Mouse (Mus musculus) hindlimb bud, embryonic 11.5 days (tissue): ENCODE results near the gene Atxn2l.

ENCODE experiments used
- DNase-seq: peaks from one replicate; pipeline ENCODE4 v3.0.0-alpha.2; 2012; ENCODE audit warnings: low read depth, low spot score; ENCODE audit errors: extremely low spot score

Gene Atxn2l

DNA sequence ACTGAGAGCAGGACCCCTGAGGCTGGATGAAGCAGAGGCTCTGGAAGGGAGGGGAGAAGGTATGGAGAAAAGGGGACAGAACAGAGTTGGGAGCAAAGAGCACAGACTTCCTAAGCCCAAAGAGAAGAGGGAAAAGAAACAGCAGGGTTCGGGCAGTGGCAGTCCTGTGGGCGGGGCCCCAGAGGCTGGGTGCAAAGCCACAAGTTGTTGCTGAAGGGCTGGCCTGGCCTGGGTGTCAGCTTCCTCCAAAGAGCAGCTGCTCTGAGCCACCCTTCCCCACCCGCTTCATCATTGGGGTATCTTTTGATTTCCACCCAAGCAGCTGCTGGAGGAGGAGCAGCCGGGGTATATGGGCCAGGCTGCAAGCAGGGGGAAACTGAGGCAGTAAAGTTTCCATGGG is 39.1 kb downstream of the Atxn2l start:
- DNase-seq: no peak

DNA sequence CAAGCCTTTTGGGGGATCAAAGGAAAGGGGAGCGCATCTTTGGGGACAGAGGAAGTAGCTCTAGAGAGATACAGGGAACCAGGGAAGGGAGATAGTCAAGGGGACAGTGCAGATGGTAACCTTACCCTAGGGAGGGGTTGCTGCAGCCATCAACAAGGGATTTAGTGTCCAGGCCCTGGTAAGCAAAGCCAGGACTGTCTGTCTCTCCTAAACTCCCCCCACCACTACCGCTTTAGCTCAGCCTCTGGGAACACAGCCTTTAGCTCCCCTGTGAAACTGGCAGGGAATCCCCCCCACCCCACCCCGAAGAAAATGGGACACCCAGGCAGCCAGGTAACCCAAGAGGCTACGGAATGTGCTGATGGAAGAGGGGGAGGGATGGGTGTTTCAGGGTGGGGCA is 39.7 kb downstream of the Atxn2l start:
- DNase-seq: no peak

DNA sequence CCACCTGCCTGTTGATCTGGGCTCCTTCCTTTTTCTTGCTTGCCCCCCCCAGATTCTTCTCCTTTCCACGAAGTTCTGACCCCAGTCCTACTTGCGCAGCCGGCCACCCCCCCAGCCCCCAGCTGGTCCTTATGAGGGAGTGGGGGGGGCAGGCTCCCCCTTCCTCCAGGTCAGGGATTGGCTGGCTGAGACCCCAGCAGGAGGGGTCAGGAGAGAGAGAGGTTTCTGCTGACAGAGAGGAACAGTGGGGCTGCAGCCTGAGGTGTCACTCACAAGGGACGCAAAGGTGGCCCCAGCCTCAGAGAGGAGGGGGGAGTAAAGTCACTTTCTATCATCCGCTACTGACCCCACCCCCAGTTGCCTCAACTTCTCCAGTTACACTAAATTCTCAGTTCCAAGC is 40.2 kb downstream of the Atxn2l start, which contains the start of gene Atp2a1:
Atp2a1 (minus strand) TSS at position 105 of the 400 bp plus-strand sequence.
- no peak for DNase-seq

DNA sequence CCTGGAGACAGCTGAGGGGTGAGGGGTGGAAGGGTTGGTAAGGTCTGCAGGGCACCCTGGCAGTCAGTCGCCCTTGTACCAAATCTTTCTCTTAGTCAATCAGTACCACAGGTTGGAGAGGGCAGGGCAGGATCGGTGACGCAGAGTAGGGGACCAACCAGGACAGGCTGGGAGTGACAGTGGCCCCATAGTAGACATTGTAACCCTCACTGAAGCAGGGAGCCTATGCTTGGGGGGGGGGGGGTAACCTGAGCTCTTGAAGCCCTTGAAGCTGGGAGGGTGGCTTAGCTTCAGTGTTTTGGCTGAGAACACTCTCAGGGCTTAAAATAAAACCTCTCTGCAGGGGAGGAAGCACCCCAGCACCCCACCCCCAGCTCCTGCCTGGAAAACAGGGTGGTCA is 41.6 kb downstream of the Atxn2l start:
- DNase-seq: no peak

DNA sequence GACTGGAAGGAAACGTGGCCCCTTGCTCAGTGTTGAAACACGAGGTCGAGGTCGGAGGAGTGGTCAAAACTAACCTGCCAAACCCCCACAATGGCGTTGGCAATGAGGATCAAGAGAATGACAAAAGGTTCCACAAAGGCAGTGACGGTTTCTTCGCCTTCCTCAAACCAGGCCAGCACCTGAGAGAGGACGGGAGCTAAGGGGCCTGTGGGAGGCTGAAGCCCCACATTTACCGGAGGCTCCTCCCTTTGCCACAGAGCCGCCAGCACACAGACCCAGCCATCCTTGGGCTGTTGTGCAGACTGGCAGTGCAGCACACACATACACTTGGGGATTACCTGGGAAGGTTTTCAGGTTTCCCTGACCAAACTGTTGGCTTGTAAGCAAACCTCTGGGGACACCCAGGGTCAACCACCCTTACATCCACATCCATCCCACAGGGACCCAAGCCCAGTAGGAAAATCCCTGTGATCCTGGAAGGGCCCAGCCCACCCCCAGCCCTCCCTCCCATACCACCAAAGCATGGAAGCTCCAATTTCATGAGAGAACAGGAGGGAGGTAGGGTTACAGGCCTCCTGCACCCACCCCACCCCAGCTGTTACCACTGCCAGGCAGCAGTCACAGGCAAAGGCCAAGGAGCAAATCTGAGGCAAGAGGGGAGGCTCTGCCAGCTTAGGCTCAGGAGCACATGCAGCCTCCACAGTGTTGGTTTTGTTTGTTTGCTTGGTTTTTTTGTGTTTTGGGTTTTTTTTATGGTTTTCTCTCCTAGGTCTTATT is 42.4 kb downstream of the Atxn2l start:
- DNase-seq: no peak

DNA sequence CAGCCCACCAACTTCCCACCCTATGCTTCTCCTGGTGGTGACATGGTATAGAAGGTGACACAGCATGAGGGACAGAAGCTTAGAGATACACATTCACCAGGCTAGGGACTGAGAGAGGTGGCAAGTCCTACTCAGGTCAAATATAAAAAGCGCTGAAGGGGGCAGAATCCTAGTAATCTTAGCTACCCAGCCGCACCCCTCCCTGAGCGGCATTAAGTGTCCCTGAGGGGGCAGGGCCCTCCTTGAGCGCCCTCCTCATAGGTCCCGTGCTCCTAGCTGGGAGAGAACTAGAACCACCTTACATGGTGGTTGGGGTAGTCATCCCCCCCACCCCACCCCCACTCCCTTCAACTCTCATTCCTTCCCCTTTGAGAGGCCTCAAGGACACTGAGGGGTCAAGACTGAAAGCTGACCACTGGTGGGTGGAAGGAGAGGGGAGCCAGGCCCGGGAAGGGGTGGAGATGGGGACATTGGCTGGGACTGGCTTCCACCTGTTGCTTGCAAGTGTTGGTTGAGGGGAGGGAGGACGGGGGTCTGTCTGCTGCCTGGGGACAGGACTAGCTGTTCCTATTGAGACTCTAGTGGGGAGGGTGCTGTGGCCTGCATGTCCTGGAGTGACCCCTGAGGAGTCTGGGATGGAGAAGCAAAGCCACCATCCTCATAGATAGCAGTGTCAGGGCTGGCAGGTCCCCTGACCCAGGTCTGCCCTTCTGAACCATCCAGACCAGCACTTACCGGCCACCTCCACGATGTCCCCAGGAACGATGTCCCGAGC is 44.2 kb downstream of the Atxn2l start:
- DNase-seq: no peak

DNA sequence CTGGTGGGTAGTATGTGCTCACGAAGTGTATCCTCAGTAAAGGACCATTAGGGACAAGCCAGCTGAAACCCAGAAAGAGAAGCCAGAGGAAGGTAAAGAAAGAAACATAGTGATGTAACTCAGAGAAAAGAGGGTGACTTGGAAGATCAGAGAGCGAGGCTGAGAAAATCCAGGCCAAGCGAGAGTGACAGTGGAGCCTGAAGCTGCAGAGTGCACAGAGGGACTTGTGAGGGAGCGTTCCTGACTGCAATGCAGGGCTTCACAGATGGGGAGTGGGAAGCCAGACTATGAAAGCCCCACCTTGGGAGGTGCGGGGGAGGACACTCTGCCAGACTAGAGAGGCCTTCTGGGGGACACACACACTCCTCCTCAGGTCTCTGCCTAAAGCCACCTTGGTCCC is 45.0 kb downstream of the Atxn2l start:
- DNase-seq: no peak

DNA sequence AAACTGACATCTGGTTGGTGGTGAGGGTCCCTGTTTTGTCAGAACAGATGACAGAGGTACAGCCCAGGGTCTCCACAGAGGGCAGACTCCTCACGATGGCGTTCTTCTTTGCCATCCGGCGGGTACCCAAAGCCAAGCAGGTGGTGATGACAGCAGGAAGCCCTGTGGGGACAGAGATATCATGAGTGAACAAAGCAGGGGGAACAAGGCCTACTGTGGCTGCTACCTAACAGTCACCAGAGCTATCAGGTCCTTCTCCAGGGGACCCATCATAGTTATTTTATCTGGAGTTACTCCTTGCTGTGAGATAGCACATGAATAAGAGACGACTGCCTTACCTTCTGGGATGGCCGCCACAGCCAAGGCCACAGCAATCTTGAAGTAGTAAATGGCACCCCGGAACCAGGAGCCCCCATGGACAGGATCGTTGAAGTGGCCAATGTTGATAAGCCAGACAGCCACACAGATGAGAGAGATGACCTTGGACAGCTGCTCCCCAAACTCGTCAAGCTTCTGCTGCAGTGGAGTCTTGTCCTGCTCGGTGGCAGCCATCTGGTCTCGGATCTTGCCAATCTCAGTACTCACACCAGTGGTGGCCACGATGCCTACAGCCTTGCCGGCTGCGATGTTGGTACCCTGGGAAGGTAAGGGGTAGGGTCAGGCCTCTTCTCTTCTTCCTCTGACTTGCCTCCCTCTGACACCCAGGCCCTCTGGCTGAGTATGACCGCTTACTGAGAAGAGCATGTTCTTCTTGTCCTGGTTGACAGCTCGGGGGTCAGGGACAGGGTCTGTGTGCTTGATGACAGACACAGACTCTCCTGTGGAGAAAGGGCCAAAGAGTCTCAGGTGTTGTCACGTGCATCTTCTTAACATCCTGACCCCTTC is 46.6 kb downstream of the Atxn2l start:
- DNase-seq: no peak

DNA sequence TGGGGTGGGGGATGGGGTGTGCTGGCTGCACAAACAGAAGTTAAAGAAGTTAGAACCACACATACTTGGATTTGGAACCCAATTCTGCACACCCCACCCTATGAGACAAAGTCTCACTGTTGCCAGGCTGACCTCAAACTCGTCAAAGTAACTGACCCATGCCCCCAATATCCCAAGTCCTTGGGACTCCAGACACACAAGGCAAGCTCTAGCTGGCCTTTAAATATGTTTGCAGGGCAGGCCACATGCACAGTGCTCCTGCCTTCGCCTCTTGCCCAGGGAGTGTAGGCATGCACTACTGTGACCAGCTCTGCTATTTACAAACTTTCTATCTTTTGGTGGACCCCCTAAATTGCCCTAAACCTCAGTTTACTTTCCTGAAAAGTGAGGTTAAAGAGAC is 48.0 kb downstream of the Atxn2l start:
- no peak for DNase-seq

DNA sequence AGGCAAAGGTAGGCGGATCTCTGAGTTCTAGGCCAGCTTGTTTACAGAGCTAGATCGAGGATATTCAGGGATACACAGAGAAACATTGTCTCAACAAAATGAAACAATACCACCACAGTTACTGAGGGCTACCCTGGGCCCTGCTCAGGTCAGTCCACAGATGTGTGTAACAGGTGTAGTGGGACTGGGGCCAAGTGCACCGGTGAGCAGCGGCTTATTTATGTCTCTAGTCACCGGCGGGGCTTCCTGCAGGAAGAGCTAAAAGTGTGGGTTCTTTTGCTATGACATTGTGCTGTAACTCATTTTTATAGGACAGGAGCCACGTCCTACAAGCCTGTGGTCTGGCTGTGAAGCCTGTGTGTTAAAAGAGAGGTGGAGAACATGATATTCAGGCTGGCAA is 49.4 kb downstream of the Atxn2l start:
- DNase-seq: no peak

DNA sequence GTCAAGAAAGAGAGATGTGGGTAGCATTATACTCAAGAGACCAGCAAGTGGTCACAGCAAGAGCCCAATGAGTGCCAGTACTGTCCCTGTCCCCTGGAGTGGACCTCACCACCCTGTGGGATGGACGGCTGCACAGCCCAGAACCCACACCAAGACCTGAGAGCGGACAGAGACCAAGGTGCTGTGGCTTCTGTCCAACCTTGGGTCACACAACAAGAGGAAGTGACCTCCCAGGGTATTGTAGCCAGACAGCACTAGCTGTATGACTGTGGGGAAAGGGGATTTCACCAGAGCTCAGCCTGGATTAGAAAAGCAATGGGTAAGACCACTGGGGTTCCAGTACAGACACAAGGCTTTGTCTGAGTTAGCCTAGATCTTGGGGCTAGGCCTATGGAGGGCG is 51.0 kb downstream of the Atxn2l start:
- DNase-seq: no peak

DNA sequence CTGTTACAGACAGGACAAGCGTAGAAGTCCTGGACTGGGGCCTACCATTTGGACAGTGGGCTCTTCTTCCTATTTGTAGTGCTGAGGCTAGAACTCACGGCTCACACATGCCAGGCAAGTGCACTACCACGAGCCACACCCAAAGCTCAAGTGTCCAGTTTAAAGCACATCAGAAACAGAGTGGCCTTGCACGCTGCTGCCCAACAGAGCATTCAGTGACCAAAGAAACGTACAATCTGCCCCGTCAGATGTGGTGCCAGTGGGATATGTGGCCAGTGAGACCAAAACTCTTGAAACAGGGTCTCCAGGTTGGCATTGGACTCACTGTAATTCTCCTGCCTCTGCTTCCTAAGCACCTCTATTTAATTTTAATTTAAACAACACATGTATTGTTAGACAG is 52.6 kb downstream of the Atxn2l start:
- DNase-seq: no peak

DNA sequence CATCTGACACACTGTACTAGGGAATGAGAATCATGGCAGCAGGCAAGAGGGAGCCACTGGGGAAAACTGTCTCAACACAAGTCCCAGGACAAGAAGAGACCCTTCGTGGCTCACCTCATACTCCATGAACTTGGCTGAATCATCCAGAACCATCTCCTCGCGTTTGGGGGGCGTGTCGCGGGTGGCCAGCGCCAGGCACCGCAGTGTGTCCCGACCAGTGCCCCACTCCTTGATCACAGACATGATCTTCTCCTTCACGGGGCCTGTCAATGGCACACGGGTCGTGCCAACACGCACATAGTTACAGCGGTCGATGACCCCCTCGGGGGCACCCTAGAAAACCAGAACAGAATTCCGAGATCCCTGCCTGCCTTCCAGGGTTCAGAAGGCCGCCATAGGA is 53.2 kb downstream of the Atxn2l start:
- DNase-seq: no peak

DNA sequence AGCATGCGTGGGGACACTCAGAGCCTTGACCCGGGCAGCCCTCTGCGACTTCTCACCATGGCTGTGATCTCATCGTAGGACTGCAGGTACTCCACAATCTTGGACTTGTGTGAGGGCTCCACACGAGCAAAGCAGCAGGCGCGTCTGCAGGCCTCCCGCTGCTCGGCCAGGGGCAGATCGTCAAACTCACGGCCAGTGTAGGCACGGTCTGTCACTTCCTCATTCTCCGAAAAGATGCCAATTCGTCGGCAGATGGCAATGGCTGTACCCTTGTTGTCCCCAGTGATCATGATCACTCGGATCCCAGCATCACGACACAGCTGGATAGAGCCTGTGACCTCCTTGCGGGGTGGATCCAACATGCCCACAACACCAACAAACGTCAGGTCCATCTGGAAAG is 54.8 kb downstream of the Atxn2l start:
- DNase-seq: no peak

DNA sequence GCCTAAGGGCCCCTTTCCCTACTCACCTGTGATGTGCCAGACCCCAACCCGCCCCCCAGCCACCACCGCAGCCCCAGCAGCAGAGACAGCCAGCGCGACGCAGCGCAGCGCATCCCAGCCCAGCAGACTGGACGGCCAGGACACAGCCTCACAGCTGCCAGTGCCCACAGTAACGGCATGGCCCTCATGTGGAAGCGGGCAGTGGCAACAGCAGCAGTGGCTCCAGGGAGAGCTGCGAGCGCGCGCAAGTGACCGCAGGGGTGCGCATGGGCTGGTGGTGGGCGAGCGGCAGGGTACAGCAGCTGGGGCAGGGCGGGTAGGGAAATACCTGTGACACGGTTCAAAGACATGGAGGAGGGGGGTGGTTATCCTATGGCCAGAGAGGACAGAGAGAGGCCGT is 57.0 kb downstream of the Atxn2l start:
- no peak for DNase-seq

DNA sequence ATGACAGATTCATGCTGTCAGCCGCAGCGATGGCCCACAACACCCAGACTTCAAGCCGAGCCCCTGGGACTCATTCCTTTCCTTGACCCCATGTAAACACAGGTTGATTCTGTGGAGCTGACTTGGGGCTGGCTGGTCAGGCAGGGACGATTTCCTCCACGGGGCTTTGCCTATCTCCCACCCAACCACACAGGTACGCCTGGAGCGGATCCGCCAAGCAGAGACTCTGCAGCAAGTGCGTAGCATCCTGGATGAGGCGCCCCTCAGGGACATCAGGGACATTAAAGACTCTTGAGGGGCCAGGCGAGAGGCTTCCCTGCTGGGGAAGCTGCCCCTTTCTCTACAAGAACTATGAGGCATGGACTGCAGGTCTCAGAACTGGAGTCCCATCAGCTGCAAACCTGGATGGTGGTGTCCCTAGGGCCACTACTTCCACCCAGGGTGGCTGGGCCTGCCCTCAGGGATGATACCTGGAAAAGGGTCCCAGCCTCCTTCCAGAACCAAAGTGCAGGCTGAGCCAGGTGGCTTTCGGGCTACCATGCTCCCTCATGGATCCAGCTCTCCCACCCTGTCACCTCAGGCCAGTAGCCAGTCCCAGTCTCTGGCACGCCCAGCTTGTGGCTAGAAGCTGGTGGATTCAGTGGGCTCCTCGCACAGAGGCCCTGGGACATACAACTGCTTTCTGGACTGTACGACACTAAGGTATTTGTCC is 58.0 kb downstream of the Atxn2l start:
- DNase-seq: no peak

DNA sequence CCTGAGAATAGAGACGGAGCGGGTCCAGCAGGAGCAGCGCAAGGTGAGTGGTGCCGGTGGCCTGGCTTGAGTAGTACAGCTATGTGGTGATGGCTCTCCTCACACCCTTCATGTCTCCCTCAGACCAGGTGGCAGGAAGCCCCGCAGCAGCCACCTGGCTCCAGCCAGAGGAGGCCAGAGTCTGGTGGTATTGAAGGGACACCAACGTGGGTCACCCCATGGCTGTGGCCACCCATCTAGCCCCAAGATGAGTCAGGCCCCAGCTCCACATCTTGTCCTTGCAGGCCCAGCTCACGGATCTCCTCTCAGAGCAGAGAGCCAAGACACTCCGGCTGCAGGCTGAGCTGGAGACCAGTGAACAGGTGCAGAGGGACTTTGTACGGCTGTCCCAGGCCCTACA is 58.7 kb downstream of the Atxn2l start:
- DNase-seq: no peak

DNA sequence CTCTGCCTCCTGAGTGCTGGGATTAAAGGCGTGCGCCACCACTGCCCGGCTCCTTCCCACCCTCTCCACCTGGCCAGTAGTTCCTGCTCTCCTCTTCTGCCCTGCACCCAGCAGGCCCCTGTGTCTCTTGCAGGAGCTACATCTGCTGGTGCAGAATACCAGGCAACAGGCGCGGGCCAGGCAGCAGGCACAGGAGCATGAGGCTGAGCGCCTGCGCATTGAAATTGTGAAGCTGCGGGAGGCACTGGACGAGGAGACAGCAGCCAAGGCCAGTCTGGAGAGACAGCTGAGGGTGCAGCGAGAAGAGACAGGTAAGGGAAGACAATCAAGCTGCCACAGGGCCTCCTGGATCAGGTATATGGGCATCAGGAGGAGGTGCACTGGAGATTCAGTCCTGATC is 59.2 kb downstream of the Atxn2l start:
- DNase-seq: no peak
